Comparison of ENCODE assay signal across 29 mouse cellular contexts in the genomic region with DNA sequence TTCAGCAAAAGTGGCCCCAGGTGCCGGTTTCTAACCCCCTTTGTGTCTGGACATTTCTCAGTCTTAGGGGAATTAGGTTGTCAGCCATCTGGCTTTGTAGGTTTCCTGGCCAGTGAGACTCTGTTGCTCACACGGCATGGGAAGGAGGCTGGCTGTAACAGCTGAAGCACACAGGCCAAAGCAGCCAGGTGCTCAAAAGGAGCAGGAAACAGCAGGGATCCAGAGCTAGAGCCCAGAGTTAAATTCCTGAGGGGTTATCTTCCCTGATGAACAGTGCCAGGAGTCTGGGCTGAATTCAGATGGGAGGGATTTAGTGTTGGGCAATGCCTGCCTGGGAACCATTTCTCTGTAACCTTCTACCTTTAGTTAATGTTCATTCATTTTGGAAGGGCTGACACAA. TPM values are rescaled to one million over a fixed set of nuclear protein-coding genes. Genes with fewer than 3 reads are reported as not detected.
DNase-seq lines count a peak whose midpoint lies in the region; ATAC-seq and TF ChIP-seq lines count a peak whose summit lies in the region.
"Had no signal": no experiment of that assay in that cellular context is flagged by ENCODE, and none has a peak within 500 bp of the region (broad histone marks: within the 10 kb centered on the region; RNA-seq: fewer than 3 reads in every experiment).

No protein-coding gene starts in this region.

- no peak overlapping the region for H3K27ac ChIP-seq in liver, adult 2 months (replicated peaks; ENCODE audit: insufficient read depth, low read depth, low read length)
- H3K27ac ChIP-seq in liver, embryonic 12.5 days: no peak overlapping the region
- H3K27ac ChIP-seq in lung, postnatal 0 days (ENCODE audit: low read length): no peak overlapping the region
- H3K27ac ChIP-seq: embryonic facial prominence, embryonic 10.5 days; hindbrain, embryonic 14.5 days; midbrain, embryonic 13.5 days had no signal

- H3K9ac ChIP-seq in liver, adult 2 months (ENCODE audit: low read depth, low read length): no peak overlapping the region
- no peak overlapping the region for H3K9ac ChIP-seq in liver, embryonic 12.5 days
- H3K9ac ChIP-seq in lung, postnatal 0 days (replicated peaks; ENCODE audit: low read depth): no peak overlapping the region
- H3K9ac ChIP-seq: forebrain, postnatal 0 days; hindbrain, embryonic 14.5 days; midbrain, embryonic 13.5 days had no signal

- H3K4me3 ChIP-seq in liver, adult 2 months (ENCODE audit: insufficient read depth, low read depth, low read length): no peak overlapping the region
- no peak overlapping the region for H3K4me3 ChIP-seq in liver, embryonic 12.5 days
- no peak overlapping the region for H3K4me3 ChIP-seq in lung, postnatal 0 days (ENCODE audit: low read depth, low read length)
- H3K4me3 ChIP-seq: embryonic facial prominence, embryonic 10.5 days; midbrain, embryonic 13.5 days had no signal

- H3K36me3 ChIP-seq in liver, adult 2 months (ENCODE audit: control insufficient read depth, insufficient read depth, low read length): no peaks in the 10 kb centered on the region
- no peaks in the 10 kb centered on the region for H3K36me3 ChIP-seq in liver, embryonic 12.5 days
- no peaks in the 10 kb centered on the region for H3K36me3 ChIP-seq in lung, postnatal 0 days (ENCODE audit: insufficient read depth, low read length)
- H3K36me3 ChIP-seq: embryonic facial prominence, embryonic 10.5 days; G1E; midbrain, embryonic 13.5 days had no signal

- no peaks in the 10 kb centered on the region for H3K27me3 ChIP-seq in liver, adult 2 months (ENCODE audit: control insufficient read depth, insufficient read depth, low read length)
- H3K27me3 ChIP-seq in liver, embryonic 12.5 days (replicated peaks): no peaks in the 10 kb centered on the region
- no peaks in the 10 kb centered on the region for H3K27me3 ChIP-seq in lung, postnatal 0 days (replicated peaks; ENCODE audit: insufficient read depth, low read length)
- H3K27me3 ChIP-seq: CH12.LX; midbrain, embryonic 13.5 days had no signal

- 68% methylated on average over 2 of the region's 2 CpGs for WGBS in liver, adult 2 months
- 43% methylated on average over 2 of the region's 2 CpGs for WGBS in liver, embryonic 12.5 days (ENCODE audit: insufficient replicate concordance)
- WGBS in lung, postnatal 0 days: 43% methylated on average over 2 of the region's 2 CpGs

- H3K9me3 ChIP-seq in liver, embryonic 12.5 days (replicated peaks): no peaks in the 10 kb centered on the region
- no peaks in the 10 kb centered on the region for H3K9me3 ChIP-seq in lung, postnatal 0 days (ENCODE audit: low read length)
- H3K9me3 ChIP-seq: embryonic facial prominence, embryonic 10.5 days; G1E had no signal

- no peak for TF ChIP-seq EP300 in lung, postnatal 0 days (IDR thresholded peaks at IDR 0.05)

- TF ChIP-seq POLR2A in liver, adult 2 months (IDR thresholded peaks at IDR 0.05; ENCODE audit: extremely low read depth, insufficient read depth, low read length): no peak

- ATAC-seq in liver, embryonic 12.5 days: no peak
- ATAC-seq in lung, postnatal 0 days: no peak
- ATAC-seq: activated CD4-positive, CD25-positive, alpha-beta regulatory T cell, adult 4 months; forebrain, postnatal 0 days; inflammation-experienced regulatory T-cells, adult 6 months; midbrain, embryonic 13.5 days had no signal

- no peak for TF ChIP-seq CTCF in liver, adult 2 months (IDR thresholded peaks at IDR 0.05; ENCODE audit: low read depth, low read length)
- TF ChIP-seq CTCF in lung, postnatal 0 days (IDR thresholded peaks at IDR 0.05): no peak

- no peaks in the 10 kb centered on the region for H3K79me2 ChIP-seq in liver, adult 2 months (ENCODE audit: control insufficient read depth, insufficient read depth, low read length)

- H3K4me2 ChIP-seq in liver, embryonic 12.5 days: no peak overlapping the region
- H3K4me2 ChIP-seq in lung, postnatal 0 days (replicated peaks; ENCODE audit: low read depth, low read length): no peak overlapping the region
- H3K4me2 ChIP-seq: hindbrain, embryonic 14.5 days; liver, embryonic 11.5 days; midbrain, embryonic 13.5 days had no signal

- peak; percentile 17 for DNase-seq in liver, adult 2 months (ENCODE audit: extremely low read depth, low read depth, low spot score)
- DNase-seq in cerebellum, adult 18-20 months: peak; percentile 21 to 34
- DNase-seq in cerebellum, postnatal 25 days: peak; percentile 22 to 42
- DNase-seq in kidney, postnatal 4 days: no peak
- no peak for DNase-seq in lung, postnatal 0 days (ENCODE audit: low spot score)
- DNase-seq in spleen, postnatal 10 days (ENCODE audit: low spot score in 2 of 2): no peak
- DNase-seq: B cell, adult 2 months; forebrain, postnatal 0 days; gastrocnemius, postnatal 36 days; heart, postnatal 4 days; kidney, adult 18-20 months; lung, adult 18-20 months; lung, postnatal 14 days had no signal

- H3K4me1 ChIP-seq in liver, adult 2 months (ENCODE audit: control insufficient read depth, insufficient read depth, low read length): no peaks in the 10 kb centered on the region
- H3K4me1 ChIP-seq in liver, embryonic 12.5 days: no peaks in the 10 kb centered on the region
- H3K4me1 ChIP-seq in lung, postnatal 0 days (ENCODE audit: insufficient read depth, low read depth, low read length): no peaks in the 10 kb centered on the region
- H3K4me1 ChIP-seq: midbrain, embryonic 13.5 days had no signal

RNA-seq across cellular contexts. Expression of a gene that starts 35.2 kb away (rescaled TPM):
- total RNA-seq in liver, adult 2 months (2014; rRNA removed): 1.5 and 1.7 TPM in 2 replicates
- polyA plus RNA-seq in liver, adult 2 months (2012; rRNA removed): 0.67 and 0.95 TPM in 2 replicates
- 2.2 and 2.9 TPM in 2 replicates for polyA plus RNA-seq in liver, embryonic 12.5 days (2016; fragmentation: Nextera tagmentation; extraction: Ambion mirVana)
- polyA plus RNA-seq in lung, postnatal 0 days (2015; fragmentation: Nextera tagmentation; extraction: Ambion mirVana): 30.7 and 37.6 TPM in 2 replicates
- polyA plus RNA-seq: G1E had no signal

RNA-seq across cellular contexts. Expression of a gene that starts 39.6 kb away (rescaled TPM):
- total RNA-seq in liver, adult 2 months (2014; rRNA removed): not detected in 2 replicates
- not detected in 2 replicates for polyA plus RNA-seq in liver, adult 2 months (2012; rRNA removed)
- polyA plus RNA-seq in liver, embryonic 12.5 days (2016; fragmentation: Nextera tagmentation; extraction: Ambion mirVana): 0.29 TPM in 1 of 2 replicates, not detected in the other
- polyA plus RNA-seq in lung, postnatal 0 days (2015; fragmentation: Nextera tagmentation; extraction: Ambion mirVana): not detected in 2 replicates
- total RNA-seq: forebrain, postnatal 0 days; gastrocnemius, postnatal 36 days; layer of hippocampus, postnatal 14 days; megakaryocyte progenitor cell, adult 5-6 weeks; monocyte, adult 5-6 weeks; neutrophil, adult 5-6 weeks had no signal
- polyA plus RNA-seq: activated CD4-positive, CD25-positive, alpha-beta regulatory T cell, adult 4 months; cortical plate, adult 2 months; embryonic facial prominence, embryonic 10.5 days; forebrain, embryonic 11.5 days; forebrain, postnatal 0 days; G1E; hindbrain, embryonic 14.5 days; inflammation-experienced regulatory T-cells, adult 6 months; limb, embryonic 11.5 days; midbrain, embryonic 13.5 days had no signal

Comparison
In these comparisons a context has a peak if more than half of its experiments do, and no peak if none do; other contexts are left out.
1. DNase-seq: peak in liver, adult 2 months (single experiment), cerebellum, adult 18-20 months (2 of 2) and cerebellum, postnatal 25 days (2 of 2); none in kidney, postnatal 4 days (0 of 2), lung, postnatal 0 days (single experiment) and spleen, postnatal 10 days (0 of 2).